Mouse (Mus musculus) heart, embryonic 16.5 days (tissue): ENCODE results near the gene Acr. TPM values are rescaled to one million over a fixed set of nuclear protein-coding genes. Genes with fewer than 3 reads are reported as not detected.

Experiments used
- ATAC-seq: fragments of 200-750 bp; cut with Nextera tagmentation; replicated peaks from 2 replicates; pipeline ENCODE4 v1.8.0; 2017; ENCODE audit warnings: moderate number of reproducible peaks; ENCODE audit not compliant: insufficient read depth, low FRiP score; ENCODE audit errors: extremely low read depth
- H3K27ac ChIP-seq: fragments of 300-500 bp; sonication (generic); 2 replicates; pipeline ENCODE4 v1.5.1; 2014; ENCODE audit warnings: mild to moderate bottlenecking, low read length, control low read depth, moderate library complexity
- H3K27me3 ChIP-seq: fragments of 300-500 bp; sonication (generic); 2 replicates; pipeline ENCODE4 v1.6.1; 2014; ENCODE audit warnings: low read length, mixed read lengths; ENCODE audit not compliant: control insufficient read depth, insufficient read depth
- H3K36me3 ChIP-seq: fragments of 300-500 bp; sonication (generic); 2 replicates; pipeline ENCODE4 v1.6.1; 2014; ENCODE audit not compliant: control insufficient read depth, insufficient read depth
- H3K4me1 ChIP-seq: fragments of 300-500 bp; sonication (generic); 2 replicates; pipeline ENCODE4 v1.6.1; 2014; ENCODE audit warnings: low read length, mixed read lengths; ENCODE audit not compliant: control insufficient read depth, insufficient read depth
- H3K4me2 ChIP-seq: fragments of 300-500 bp; sonication (generic); 2 replicates; pipeline ENCODE4 v1.6.1; 2014; ENCODE audit warnings: low read depth, mild to moderate bottlenecking, control low read depth, low read length
- H3K4me3 ChIP-seq: fragments of 300-500 bp; sonication (generic); 2 replicates; pipeline ENCODE4 v1.5.1; 2014; ENCODE audit warnings: mild to moderate bottlenecking, control low read depth, low read length
- H3K9ac ChIP-seq: fragments of 300-500 bp; sonication (generic); 2 replicates; pipeline ENCODE4 v1.6.1; 2014; ENCODE audit warnings: low read length, control low read depth
- H3K9me3 ChIP-seq: fragments of 300-500 bp; sonication (generic); replicated peaks from 2 replicates; pipeline ENCODE4 v1.6.1; 2016; ENCODE audit warnings: low read length; ENCODE audit not compliant: control insufficient read depth
- WGBS: fragments of 180-500 bp; shearing (Covaris S2); extraction: QIAGEN DNeasy Blood & Tissue Kit; methylation state at CpG from one replicate; pipeline ENCODE4 v1.1.7; 2014; 5-methylcytosine and 5-hydroxymethylcytosine counted together
- polyA plus RNA-seq: library from polyadenylated mRNA; unstranded; fragments of >200 nt; fragmentation: Nextera tagmentation; extraction: Ambion mirVana; gene quantifications from 2 replicates; pipeline ENCODE4 v1.2.1, GENCODE M21; 2015

The Acr gene
- polyA plus RNA-seq, 1 experiment from 2014 or later, result 0.22 TPM

DNA sequence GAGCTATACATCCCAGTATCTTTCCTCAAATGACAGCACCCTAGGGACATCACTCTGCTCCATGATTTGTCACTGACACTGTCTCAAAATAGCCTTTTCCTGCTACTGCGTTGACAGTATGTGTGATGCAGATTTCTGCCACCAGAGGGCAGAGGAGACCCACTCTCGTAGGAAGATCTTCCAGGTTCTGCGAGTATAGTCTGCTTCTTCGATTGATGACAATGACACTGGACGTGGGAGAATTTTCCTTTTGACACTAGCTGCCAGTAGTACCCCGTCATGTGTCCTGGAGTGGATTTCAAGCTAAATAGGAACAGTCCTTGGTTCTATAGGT lies 55.5 kb downstream of the Acr start:
- Histone ChIP-seq H3K27me3 (no peaks in the 10 kb centered on the region), H3K36me3 (no peaks in the 10 kb centered on the region), H3K9me3 (no peaks in the 10 kb centered on the region), H3K4me3 (no peak overlapping the region), H3K9ac (no peak overlapping the region), H3K4me1 (no peaks in the 10 kb centered on the region), H3K27ac (no peak overlapping the region), H3K4me2 (no peak overlapping the region)
- ATAC-seq, result no peak
- 15% methylated on average over 6 of the region's 6 CpGs for WGBS

Other genes with a start within 250 kb of the Acr start
- 0.19 and 0.42 TPM in 2 replicates for gene Adm2, start 245.6 kb upstream of the Acr start, polyA plus RNA-seq
- gene Miox, start 233.9 kb upstream of the Acr start, polyA plus RNA-seq, result not detected in 2 replicates
- gene Lmf2, start 212.7 kb upstream of the Acr start, polyA plus RNA-seq, result 54.5 and 56.5 TPM in 2 replicates
- 101 and 108 TPM in 2 replicates for gene Ncaph2, start 212.6 kb upstream of the Acr start, polyA plus RNA-seq
- 10.0 and 11.9 TPM in 2 replicates for gene Sco2, start 194.5 kb upstream of the Acr start, polyA plus RNA-seq
- gene Tymp, start 191.3 kb upstream of the Acr start, polyA plus RNA-seq, result 0.92 and 0.97 TPM in 2 replicates
- 1.8 and 1.9 TPM in 2 replicates for gene Odf3b, start 189.0 kb upstream of the Acr start, polyA plus RNA-seq
- gene Klhdc7b, start 183.4 kb upstream of the Acr start, polyA plus RNA-seq, result not detected in 2 replicates
- not detected in 2 replicates for gene Syce3, start 157.8 kb upstream of the Acr start, polyA plus RNA-seq
- 241 and 243 TPM in 2 replicates for gene Cpt1b, start 142.5 kb upstream of the Acr start, polyA plus RNA-seq
- gene C730034F03Rik, start 138.7 kb upstream of the Acr start, polyA plus RNA-seq, result 3.8 and 4.1 TPM in 2 replicates
- gene Gm44502, start 138.6 kb upstream of the Acr start, polyA plus RNA-seq, result 0.19 and 0.35 TPM in 2 replicates
- 80.5 and 84.9 TPM in 2 replicates for gene Chkb, start 138.4 kb upstream of the Acr start, polyA plus RNA-seq
- 0.11 and 0.29 TPM in 2 replicates for gene Mapk8ip2, start 114.4 kb upstream of the Acr start, polyA plus RNA-seq
- 15.9 and 17.3 TPM in 2 replicates for gene Arsa, start 90.9 kb upstream of the Acr start, polyA plus RNA-seq
- gene Shank3, start 68.7 kb upstream of the Acr start, polyA plus RNA-seq, result 1.6 and 2.0 TPM in 2 replicates
- 20.0 and 21.8 TPM in 2 replicates for gene Rabl2, start 23.6 kb downstream of the Acr start, polyA plus RNA-seq